Mouse (Mus musculus) erythroblast, embryonic 14.5 days (primary cell): ENCODE data around the gene Nfkbie. TPM values are rescaled to one million over a fixed set of nuclear protein-coding genes. Genes with fewer than 3 reads are reported as not detected.

Experiments used
- H3K27me3 ChIP-seq: 2 replicates; pipeline ENCODE4 v1.6.1; 2012; ENCODE audit warnings: inconsistent platforms; ENCODE audit not compliant: control insufficient read depth
- H3K36me3 ChIP-seq: 2 replicates; pipeline ENCODE4 v1.6.1; 2012; ENCODE audit warnings: mild to moderate bottlenecking, inconsistent platforms; ENCODE audit not compliant: control insufficient read depth
- H3K4me1 ChIP-seq: 2 replicates; pipeline ENCODE4 v1.6.1; 2012; ENCODE audit warnings: inconsistent platforms; ENCODE audit not compliant: control insufficient read depth
- H3K4me3 ChIP-seq: replicated peaks from 2 replicates; pipeline ENCODE3; 2012; ENCODE audit warnings: moderate library complexity, mild to moderate bottlenecking, inconsistent platforms
- H3K9me3 ChIP-seq: 2 replicates; pipeline ENCODE4 v1.6.1; 2012; ENCODE audit warnings: low read length, inconsistent platforms, mixed read lengths; ENCODE audit not compliant: control insufficient read depth
- GATA1 ChIP-seq: IDR thresholded peaks from 2 replicates; pipeline ENCODE4 v1.6.1; 2012; ENCODE audit warnings: low read length, inconsistent platforms, mixed read lengths
- TAL1 ChIP-seq: IDR thresholded peaks from 3 replicates; pipeline ENCODE4 v1.6.1; 2012; ENCODE audit warnings: low read length, inconsistent platforms, mixed read lengths
- polyA plus RNA-seq: library from polyadenylated mRNA; stranded (reverse); fragments of >175 nt; gene quantifications from 2 replicates; pipeline ENCODE4 v1.2.3, GENCODE M21; 2012

Nfkbie gene
- polyA plus RNA-seq, 1 experiment, result 0.06 TPM

DNA sequence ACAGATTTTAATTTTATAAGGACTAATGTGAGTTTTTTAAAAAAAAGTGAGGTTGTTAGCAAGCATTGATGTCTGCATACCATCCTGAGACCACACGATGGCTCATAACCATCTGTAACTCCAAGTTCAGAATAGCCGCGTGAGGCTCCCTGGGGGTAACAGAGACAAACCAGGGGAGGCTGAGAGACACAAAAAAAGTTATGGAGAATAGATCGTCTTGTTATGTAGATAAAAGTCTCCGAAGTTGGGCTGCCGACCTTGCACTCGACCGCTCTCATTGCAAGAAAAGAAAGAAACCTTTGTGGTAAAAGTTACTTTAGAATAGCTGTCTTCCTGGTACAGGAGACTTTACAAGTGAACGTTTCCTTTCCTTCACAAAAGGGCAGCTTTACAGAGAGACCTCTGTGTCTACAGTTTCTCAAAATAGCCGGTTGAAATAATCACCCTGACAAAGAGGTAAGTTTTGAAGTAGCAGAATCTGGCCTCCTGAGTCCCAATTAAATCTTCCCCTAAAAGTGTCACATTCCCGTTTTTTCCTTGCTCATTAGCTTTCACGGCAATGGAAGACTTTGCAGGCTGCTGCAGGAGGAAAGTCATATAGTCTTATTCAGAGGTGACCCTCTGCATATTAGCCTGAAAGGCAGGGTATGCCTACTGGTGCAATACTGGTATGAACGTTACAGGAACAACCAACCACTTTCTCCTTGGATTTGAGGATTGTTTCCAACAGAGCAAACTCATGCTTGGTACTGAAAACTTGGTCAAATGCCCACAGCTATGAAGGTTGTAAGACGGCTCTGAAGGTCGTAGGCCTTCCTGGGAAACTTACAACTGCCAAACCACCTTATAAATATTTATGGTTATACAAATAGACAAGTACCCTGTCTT is 51.7 kb downstream of the Nfkbie start:
- H3K27me3 ChIP-seq, result no peaks in the 10 kb centered on the region

DNA sequence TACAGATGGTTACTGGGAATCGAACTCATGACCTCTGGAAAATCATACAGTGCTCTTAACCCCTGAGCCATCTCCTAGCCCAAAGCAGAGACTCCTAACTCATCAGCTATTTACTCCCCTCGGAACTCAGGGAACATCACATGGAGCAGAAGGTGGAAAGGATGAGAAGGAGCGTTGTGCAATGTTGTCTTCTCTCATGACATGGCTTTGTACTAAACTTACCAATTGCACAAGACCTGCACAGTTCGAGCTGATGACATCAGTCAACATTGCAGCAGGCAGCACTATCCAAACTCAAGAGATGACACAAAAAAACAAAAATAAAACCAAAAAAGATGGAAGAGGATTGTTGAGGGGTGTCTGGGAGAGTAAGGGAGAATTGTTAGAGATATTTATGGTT is 52.9 kb downstream of the Nfkbie start:
- Histone ChIP-seq H3K4me3 (no peak overlapping the region), H3K36me3 (no peaks in the 10 kb centered on the region), H3K27me3 (no peaks in the 10 kb centered on the region), H3K4me1 (peaks cover 44% of the 10 kb centered on the region), H3K9me3 (peaks cover 2% of the 10 kb centered on the region; the same call in 1 of the 2 replicates)
- TF ChIP-seq TAL1, result no peak
- no peak for TF ChIP-seq GATA1

More for the DNA sequence above, 51.7 kb downstream of the Nfkbie start:
- no peaks in the 10 kb centered on the region for H3K36me3 ChIP-seq
- TF ChIP-seq TAL1 (no peak), GATA1 (no peak)
- H3K4me3 ChIP-seq, result no peak overlapping the region
- no peaks in the 10 kb centered on the region; the same call in 1 of the 2 replicates for H3K9me3 ChIP-seq
- peaks cover 46% of the 10 kb centered on the region for H3K4me1 ChIP-seq

DNA sequence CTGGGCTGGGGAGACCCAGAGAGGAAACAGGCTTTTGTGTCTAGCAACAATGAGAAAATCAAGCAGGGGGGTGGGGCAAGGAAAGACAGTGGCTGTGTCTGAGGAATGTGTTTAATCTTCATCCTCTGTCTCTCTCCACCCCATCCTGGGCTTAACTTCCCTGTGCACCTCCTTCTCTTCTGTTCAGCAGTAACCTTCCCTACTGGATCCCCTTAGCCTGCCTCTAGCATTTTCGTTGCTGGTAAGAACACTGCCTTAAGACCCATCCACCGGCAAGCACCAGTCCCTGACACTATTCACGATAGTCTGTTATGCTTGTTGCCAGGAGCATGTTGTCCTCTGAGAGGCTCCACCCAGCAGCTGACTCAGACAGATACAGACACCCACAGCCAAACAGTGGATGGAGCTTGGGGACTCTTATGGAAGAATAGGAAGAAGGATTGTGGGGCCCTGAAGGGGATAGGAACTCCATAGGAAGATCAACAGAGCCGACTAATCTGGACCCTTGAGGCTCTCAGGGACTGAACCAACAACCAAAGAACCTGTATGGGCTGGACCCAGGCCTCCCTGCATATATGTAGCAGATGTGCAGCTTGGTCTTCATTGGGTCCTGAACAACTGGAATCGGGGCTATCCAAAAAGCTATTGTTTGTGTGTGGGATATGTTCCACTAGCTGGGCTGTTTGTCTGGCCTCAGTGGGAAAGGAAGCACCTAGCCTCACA is 54.8 kb downstream of the Nfkbie start:
- peak overlapping the region; percentile 43 for H3K4me3 ChIP-seq
- TF ChIP-seq TAL1 (peak; percentile 49), GATA1 (no peak)

DNA sequence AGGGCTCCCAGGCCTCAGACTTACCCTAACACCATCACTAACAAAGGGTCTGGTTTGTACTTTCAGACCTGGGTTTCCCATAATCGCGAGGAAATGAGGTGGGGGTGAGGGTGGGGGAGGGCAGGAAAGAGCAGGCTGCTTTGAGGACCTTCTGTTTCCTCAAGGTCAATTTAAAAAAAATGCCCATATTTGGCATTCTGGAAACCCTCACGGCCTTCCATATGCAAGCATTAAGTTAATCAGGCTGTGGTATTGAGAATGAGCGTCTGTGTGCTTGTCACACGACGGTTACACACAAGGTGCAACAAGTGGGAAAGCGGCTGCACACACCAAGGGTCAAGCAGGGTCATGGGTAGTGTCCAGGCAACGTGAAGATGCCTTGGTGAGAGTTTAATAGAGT is 56.5 kb downstream of the Nfkbie start:
- no peaks in the 10 kb centered on the region for H3K27me3 ChIP-seq
- H3K36me3 ChIP-seq, result no peaks in the 10 kb centered on the region
- H3K4me1 ChIP-seq, result peaks cover 39% of the 10 kb centered on the region
- H3K4me3 ChIP-seq, result no peak overlapping the region
- TF ChIP-seq GATA1 (no peak), TAL1 (no peak)
- H3K9me3 ChIP-seq, result peaks cover 2% of the 10 kb centered on the region; the same call in 1 of the 2 replicates

More for the DNA sequence above, 54.8 kb downstream of the Nfkbie start:
- Histone ChIP-seq H3K36me3 (no peaks in the 10 kb centered on the region), H3K27me3 (no peaks in the 10 kb centered on the region), H3K9me3 (peaks cover 2% of the 10 kb centered on the region; the same call in 1 of the 2 replicates), H3K4me1 (peaks cover 34% of the 10 kb centered on the region)

Other genes with a start within 250 kb of the Nfkbie start
- gene Cdc5l, start 122.0 kb upstream of the Nfkbie start, polyA plus RNA-seq, result 0.74 and 0.98 TPM in 2 replicates
- not detected in 2 replicates for gene Spats1, start 80.3 kb upstream of the Nfkbie start, polyA plus RNA-seq
- 1.3 and 1.7 TPM in 2 replicates for gene Aars2, start 48.9 kb upstream of the Nfkbie start, polyA plus RNA-seq
- not detected in 2 replicates for gene Tcte1, start 32.3 kb upstream of the Nfkbie start, polyA plus RNA-seq
- 0.01 TPM in 1 of 2 replicates, not detected in the other for gene Tmem151b, start 6.0 kb upstream of the Nfkbie start, polyA plus RNA-seq
- 1.7 TPM in 2 replicates for gene Slc35b2, start 8.2 kb downstream of the Nfkbie start, polyA plus RNA-seq
- 36.9 and 62.9 TPM in 2 replicates for gene Hsp90ab1, start 17.6 kb downstream of the Nfkbie start, polyA plus RNA-seq
- 77.5 and 78.0 TPM in 2 replicates for gene Slc29a1, start 43.9 kb downstream of the Nfkbie start, polyA plus RNA-seq
- 0.44 TPM in 1 of 2 replicates, not detected in the other for gene Mymx, start 46.4 kb downstream of the Nfkbie start, polyA plus RNA-seq
- 0.01 TPM in 1 of 2 replicates, not detected in the other for gene Capn11, start 103.6 kb downstream of the Nfkbie start, polyA plus RNA-seq
- gene Mrpl14, start 130.6 kb downstream of the Nfkbie start, polyA plus RNA-seq, result 60.8 and 73.7 TPM in 2 replicates
- gene Tmem63b, start 131.2 kb downstream of the Nfkbie start, polyA plus RNA-seq, result 1.2 and 1.7 TPM in 2 replicates
- gene 1600014C23Rik, start 178.1 kb downstream of the Nfkbie start, polyA plus RNA-seq, result not detected in 2 replicates